Mouse (Mus musculus): ENCODE measurements around the gene Ndufaf7.

The Ndufaf7 gene

GRCm38 (mm10) chr17:78936466-78937228 is at the start of gene Ndufaf7, which contains the start of gene Cebpz:
Gene Ndufaf7 (plus strand): TSS chr17:78937136.
Gene Cebpz (minus strand): TSS chr17:78937066.
- DNase-seq (ENCODE audit: low spot score), result peak; percentile 95

GRCm38 (mm10) chr17:78888554-78888953 is 48.4 kb upstream of the Ndufaf7 start:
- DNase-seq (ENCODE audit: low spot score), result no peak

GRCm38 (mm10) chr17:78889184-78889583 is 47.8 kb upstream of the Ndufaf7 start:
- no peak for DNase-seq (ENCODE audit: low spot score)

- DNase-seq (ENCODE audit: low spot score), result no peak
Observed at GRCm38 (mm10) chr17:78891020-78891419, 45.9 kb upstream of the Ndufaf7 start.

- DNase-seq (ENCODE audit: low spot score), result no peak
Observed at GRCm38 (mm10) chr17:78894991-78895390, 41.9 kb upstream of the Ndufaf7 start.

GRCm38 (mm10) chr17:78895394-78895793 is 41.5 kb upstream of the Ndufaf7 start:
- no peak for DNase-seq (ENCODE audit: low spot score)

GRCm38 (mm10) chr17:78903158-78903557 is 33.8 kb upstream of the Ndufaf7 start:
- no peak for DNase-seq (ENCODE audit: low spot score)

- DNase-seq (ENCODE audit: low spot score), result no peak
Observed at GRCm38 (mm10) chr17:78906892-78907291, 30.0 kb upstream of the Ndufaf7 start, which contains the start of gene Sult6b1. Gene Sult6b1 (minus strand): TSS chr17:78906992.

GRCm38 (mm10) chr17:78909374-78909773 is 27.6 kb upstream of the Ndufaf7 start:
- no peak for DNase-seq (ENCODE audit: low spot score)

GRCm38 (mm10) chr17:78912861-78913281 is 24.1 kb upstream of the Ndufaf7 start:
- peak; percentile 49 for DNase-seq (ENCODE audit: low spot score)

- DNase-seq (ENCODE audit: low spot score), result no peak
Observed at GRCm38 (mm10) chr17:78913921-78914320, 23.0 kb upstream of the Ndufaf7 start.

- DNase-seq (ENCODE audit: low spot score), result no peak
Observed at GRCm38 (mm10) chr17:78915772-78916171, 21.2 kb upstream of the Ndufaf7 start.

- DNase-seq (ENCODE audit: low spot score), result peak; percentile 90
Observed at GRCm38 (mm10) chr17:78916369-78916813, 20.5 kb upstream of the Ndufaf7 start, which contains the start of gene Cebpzos. Gene Cebpzos (plus strand): TSS chr17:78916500.

- no peak for DNase-seq (ENCODE audit: low spot score)
Observed at GRCm38 (mm10) chr17:78916899-78917298, 20.0 kb upstream of the Ndufaf7 start.

- no peak for DNase-seq (ENCODE audit: low spot score)
Observed at GRCm38 (mm10) chr17:78917696-78918095, 19.2 kb upstream of the Ndufaf7 start.

- DNase-seq (ENCODE audit: low spot score), result no peak
Observed at GRCm38 (mm10) chr17:78935857-78936256, 1.1 kb upstream of the Ndufaf7 start.

- no peak for DNase-seq (ENCODE audit: low spot score)
Observed at GRCm38 (mm10) chr17:78937229-78937853, 405 bp downstream of the Ndufaf7 start.

- DNase-seq (ENCODE audit: low spot score), result no peak
Observed at GRCm38 (mm10) chr17:78938927-78939326, 2.0 kb downstream of the Ndufaf7 start.

- no peak for DNase-seq (ENCODE audit: low spot score)
Observed at GRCm38 (mm10) chr17:78942579-78942978, 5.6 kb downstream of the Ndufaf7 start.

- no peak for DNase-seq (ENCODE audit: low spot score)
Observed at GRCm38 (mm10) chr17:78951225-78951624, 14.3 kb downstream of the Ndufaf7 start.

GRCm38 (mm10) chr17:78952070-78952469 is 15.1 kb downstream of the Ndufaf7 start:
- no peak for DNase-seq (ENCODE audit: low spot score)

- peak; percentile 72 for DNase-seq (ENCODE audit: low spot score)
Observed at GRCm38 (mm10) chr17:78953240-78953639, 16.3 kb downstream of the Ndufaf7 start.

GRCm38 (mm10) chr17:78959473-78959872 is 22.5 kb downstream of the Ndufaf7 start:
- DNase-seq (ENCODE audit: low spot score), result no peak
